Mouse (Mus musculus) stomach, postnatal 0 days (tissue): ENCODE data around the gene Fastkd5. TPM values are rescaled to one million over a fixed set of nuclear protein-coding genes. Genes with fewer than 3 reads are reported as not detected.
"Not testable (repeated sequence)": the region's sequence is repeated elsewhere in the genome, so short reads cannot be mapped to it uniquely, and the experiment has no call there.

ENCODE experiments used
- ATAC-seq: fragments of 200-750 bp; cut with Nextera tagmentation; 2 replicates; pipeline ENCODE4 v1.8.0; 2017; ENCODE audit not compliant: low FRiP score, low TSS enrichment
- DNase-seq: peaks from one replicate; pipeline ENCODE4 v3.0.0-alpha.2; 2016; ENCODE audit warnings: low spot score
- H3K27ac ChIP-seq: fragments of 300-500 bp; sonication (generic); replicated peaks from 2 replicates; pipeline ENCODE4 v1.5.1; 2014; ENCODE audit warnings: mild to moderate bottlenecking, control low read depth
- H3K27me3 ChIP-seq: fragments of 300-500 bp; sonication (generic); 2 replicates; pipeline ENCODE4 v1.6.1; 2014; ENCODE audit warnings: low read length; ENCODE audit not compliant: control insufficient read depth, insufficient read depth
- H3K36me3 ChIP-seq: fragments of 300-500 bp; sonication (generic); 2 replicates; pipeline ENCODE4 v1.6.1; 2014; ENCODE audit warnings: low read length, mixed read lengths; ENCODE audit not compliant: control insufficient read depth, insufficient read depth
- H3K4me1 ChIP-seq: fragments of 300-500 bp; sonication (generic); replicated peaks from 2 replicates; pipeline ENCODE4 v1.6.1; 2014; ENCODE audit warnings: antibody characterized with exemption; ENCODE audit not compliant: control insufficient read depth, insufficient read depth
- H3K4me2 ChIP-seq: fragments of 300-500 bp; sonication (generic); replicated peaks from 2 replicates; pipeline ENCODE4 v1.6.1; 2014; ENCODE audit warnings: low read depth, mild to moderate bottlenecking, control low read depth, moderate library complexity
- H3K4me3 ChIP-seq: fragments of 300-500 bp; sonication (generic); 2 replicates; pipeline ENCODE4 v1.5.1; 2014; ENCODE audit warnings: low read depth, low read length, control low read depth
- H3K9ac ChIP-seq: fragments of 300-500 bp; sonication (generic); 2 replicates; pipeline ENCODE4 v1.6.1; 2014; ENCODE audit warnings: mild to moderate bottlenecking, low read length, control low read depth, mixed read lengths
- H3K9me3 ChIP-seq: fragments of 300-500 bp; sonication (generic); 2 replicates; pipeline ENCODE4 v1.6.1; 2016; ENCODE audit warnings: low read length; ENCODE audit not compliant: control insufficient read depth
- CTCF ChIP-seq: IDR thresholded peaks from 2 replicates; pipeline ENCODE4 v1.5.1; 2016; ENCODE audit warnings: antibody characterized with exemption, low read depth, mild to moderate bottlenecking, moderate library complexity
- EP300 ChIP-seq: optimal IDR thresholded peaks from 2 replicates; pipeline ENCODE3; 2016; ENCODE audit warnings: antibody characterized with exemption
- WGBS: fragments of 180-500 bp; shearing (Covaris S2); extraction: QIAGEN DNeasy Blood & Tissue Kit; methylation state at CpG from one replicate; pipeline ENCODE4 v1.1.7; 2014; 5-methylcytosine and 5-hydroxymethylcytosine counted together
- polyA plus RNA-seq: library from polyadenylated mRNA; unstranded; fragments of >200 nt; fragmentation: Nextera tagmentation; extraction: Ambion mirVana; gene quantifications from 2 replicates; pipeline ENCODE4 v1.2.1, GENCODE M21; 2015

Fastkd5 gene
- polyA plus RNA-seq, 1 experiment from 2014 or later, result 6.7 TPM

DNA sequence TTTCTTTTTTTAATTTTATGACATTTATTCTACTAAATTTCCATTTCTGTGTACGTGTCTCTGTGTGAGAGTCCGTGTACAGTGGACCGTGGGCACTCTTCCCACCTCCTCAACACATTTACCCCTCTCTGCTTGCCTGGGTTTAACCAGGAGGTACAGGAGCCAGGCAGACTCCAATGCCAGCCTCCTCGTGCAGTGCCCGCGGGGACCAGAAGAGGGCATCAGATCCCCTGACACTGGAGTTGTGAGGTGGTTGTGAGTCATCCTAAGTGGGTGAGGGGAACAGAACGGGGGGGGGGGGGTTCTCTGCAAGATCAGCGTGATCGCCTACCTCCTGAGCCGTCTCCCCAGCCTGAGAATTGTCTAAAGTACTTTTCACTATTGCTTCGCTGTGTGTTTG is 51.7 kb downstream of the Fastkd5 start:
- no peak overlapping the region for H3K27ac ChIP-seq
- whole genome bisulfite sequencing, result 15% methylated on average over 11 of the region's 11 CpGs
- no peaks in the 10 kb centered on the region; the same call in 1 of the 2 replicates for H3K4me1 ChIP-seq
- ATAC-seq, result no peak
- no peak overlapping the region for H3K4me2 ChIP-seq
- H3K9me3 ChIP-seq, result no peaks in the 10 kb centered on the region
- peak; percentile 80 for DNase-seq
- no peak for TF ChIP-seq EP300
- TF ChIP-seq CTCF, result peak; percentile 76
- no peaks in the 10 kb centered on the region for H3K36me3 ChIP-seq
- H3K27me3 ChIP-seq, result peaks cover 10% of the 10 kb centered on the region; the same call in 1 of the 2 replicates
- H3K4me3 ChIP-seq, result no peak overlapping the region
- H3K9ac ChIP-seq, result no peak overlapping the region

DNA sequence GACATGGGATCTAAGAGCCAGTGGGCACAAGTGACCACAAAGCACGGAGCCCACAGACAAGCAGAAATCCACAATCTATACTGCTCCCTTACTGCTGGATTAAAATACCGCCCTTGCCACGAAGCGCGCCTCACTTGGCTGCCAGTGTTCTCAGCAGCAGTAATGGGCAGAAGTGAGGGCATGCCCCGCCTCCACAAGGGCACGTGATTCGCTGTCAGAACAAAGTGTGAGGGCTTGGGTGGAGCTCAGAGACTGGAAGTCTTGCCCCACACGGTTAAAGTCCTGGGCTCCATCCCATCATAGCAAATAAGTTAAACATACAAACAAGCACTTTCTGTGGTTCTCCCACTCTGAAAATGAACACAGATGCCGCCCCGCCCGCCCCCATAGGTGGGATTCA is 52.2 kb downstream of the Fastkd5 start:
- H3K4me3 ChIP-seq, result peak overlapping the region; percentile 2; the same call in 1 of the 2 replicates
- ATAC-seq, result peak; percentile 47
- no peak overlapping the region for H3K4me2 ChIP-seq

DNA sequence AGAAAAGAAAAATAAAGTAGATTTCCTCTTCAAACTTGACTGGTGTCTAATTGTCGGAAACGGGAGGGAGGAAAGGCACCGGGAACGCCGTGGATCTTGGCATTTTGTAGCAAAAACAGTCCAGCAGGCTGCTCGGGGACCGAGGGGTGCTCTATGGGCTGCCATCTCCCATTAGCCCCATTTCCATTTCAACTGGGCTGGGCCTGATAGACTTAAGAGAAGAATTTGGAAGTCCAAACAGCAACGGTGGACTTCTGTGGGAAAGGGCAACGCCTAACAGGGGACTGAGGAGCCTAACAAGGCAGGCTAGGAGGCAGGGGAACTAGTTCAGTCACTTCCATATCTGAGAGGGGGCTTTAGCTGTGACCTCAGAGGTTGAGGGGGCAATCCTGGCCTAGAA is 52.8 kb downstream of the Fastkd5 start:
- peaks cover 8% of the 10 kb centered on the region; the same call in 1 of the 2 replicates for H3K27me3 ChIP-seq
- ATAC-seq (no peak), DNase-seq (no peak)
- H3K36me3 ChIP-seq, result no peaks in the 10 kb centered on the region
- no peak overlapping the region for H3K9ac ChIP-seq
- no peak overlapping the region for H3K27ac ChIP-seq
- H3K4me2 ChIP-seq, result peak overlapping the region; percentile 47
- 10% methylated on average over 9 of the region's 9 CpGs for WGBS
- TF ChIP-seq CTCF (no peak), EP300 (no peak)
- peak overlapping the region; percentile 26; the same call in 1 of the 2 replicates for H3K4me3 ChIP-seq
- H3K4me1 ChIP-seq, result no peaks in the 10 kb centered on the region; the same call in 1 of the 2 replicates
- H3K9me3 ChIP-seq, result no peaks in the 10 kb centered on the region

More for the DNA sequence above, 52.2 kb downstream of the Fastkd5 start:
- 5% methylated on average over 12 of the region's 12 CpGs for WGBS
- TF ChIP-seq EP300, result no peak
- TF ChIP-seq CTCF, result no peak
- H3K27ac ChIP-seq, result no peak overlapping the region
- H3K9me3 ChIP-seq, result no peaks in the 10 kb centered on the region
- H3K27me3 ChIP-seq, result peaks cover 10% of the 10 kb centered on the region; the same call in 1 of the 2 replicates
- no peak overlapping the region for H3K9ac ChIP-seq
- no peaks in the 10 kb centered on the region; the same call in 1 of the 2 replicates for H3K4me1 ChIP-seq
- DNase-seq, result peak; percentile 60
- no peaks in the 10 kb centered on the region for H3K36me3 ChIP-seq

DNA sequence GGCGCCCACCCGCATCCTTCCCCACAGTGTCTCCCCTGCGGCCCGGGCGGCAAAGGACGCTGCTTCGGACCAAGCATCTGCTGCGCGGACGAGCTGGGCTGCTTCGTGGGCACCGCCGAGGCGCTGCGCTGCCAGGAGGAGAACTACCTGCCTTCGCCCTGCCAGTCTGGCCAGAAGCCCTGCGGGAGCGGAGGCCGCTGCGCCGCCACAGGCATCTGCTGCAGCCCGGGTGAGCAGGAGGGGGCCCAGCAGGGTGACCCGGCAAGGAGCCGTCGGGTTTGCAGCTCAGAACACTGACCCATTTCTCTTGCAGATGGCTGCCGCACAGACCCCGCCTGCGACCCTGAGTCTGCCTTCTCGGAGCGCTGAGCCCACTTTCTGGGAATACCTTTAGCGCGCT is 53.3 kb downstream of the Fastkd5 start:
- 3% methylated on average over 26 of the region's 32 CpGs for WGBS
- peak overlapping the region; percentile 47 for H3K4me2 ChIP-seq
- peak overlapping the region; percentile 26 for H3K4me3 ChIP-seq
- not testable (repeated sequence) for H3K36me3 ChIP-seq, H3K4me1 ChIP-seq, H3K27me3 ChIP-seq, H3K9me3 ChIP-seq, H3K27ac ChIP-seq
- peak overlapping the region; percentile 38 for H3K9ac ChIP-seq
- ATAC-seq (0 out of 2 replicates have a peak, but pooled peaks have one; percentile 8), DNase-seq (peak; percentile 46)

DNA sequence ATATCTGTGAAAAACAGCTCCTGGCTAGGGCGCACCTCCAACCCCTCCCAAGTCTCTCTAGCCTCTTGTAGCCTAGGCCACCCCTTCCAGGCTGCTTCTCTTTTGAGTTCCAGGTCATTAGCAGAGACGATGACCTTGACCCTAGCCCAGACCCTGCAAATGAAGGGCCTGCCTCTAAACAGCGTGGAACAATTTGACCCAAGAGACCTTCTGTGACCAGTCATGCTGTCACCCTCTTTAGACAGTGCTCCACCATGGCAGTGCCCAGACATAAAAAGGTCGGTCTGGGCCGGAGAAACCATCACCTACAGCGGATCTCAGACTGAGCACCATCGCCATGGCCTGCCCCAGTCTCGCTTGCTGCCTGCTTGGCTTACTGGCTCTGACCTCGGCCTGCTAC is 54.0 kb downstream of the Fastkd5 start, which contains the start of gene Oxt:
TSS of gene Oxt (plus strand) at position 301 of the 400 bp plus-strand sequence.
- Histone ChIP-seq H3K27ac (no peak within 1 kb of the TSS), H3K9ac (peak within 1 kb of the TSS; percentile 38), H3K36me3 (no peaks in the 10 kb centered on the region), H3K4me2 (peak within 1 kb of the TSS; percentile 47), H3K4me1 (no peaks in the 10 kb centered on the region; the same call in 1 of the 2 replicates), H3K4me3 (peak within 1 kb of the TSS; percentile 26), H3K9me3 (no peaks in the 10 kb centered on the region), H3K27me3 (peaks cover 8% of the 10 kb centered on the region; the same call in 1 of the 2 replicates)
- 60% methylated on average over 9 of the region's 9 CpGs for WGBS
- no peak for ATAC-seq
- DNase-seq, result no peak
- no peak for TF ChIP-seq EP300
- TF ChIP-seq CTCF, result no peak

DNA sequence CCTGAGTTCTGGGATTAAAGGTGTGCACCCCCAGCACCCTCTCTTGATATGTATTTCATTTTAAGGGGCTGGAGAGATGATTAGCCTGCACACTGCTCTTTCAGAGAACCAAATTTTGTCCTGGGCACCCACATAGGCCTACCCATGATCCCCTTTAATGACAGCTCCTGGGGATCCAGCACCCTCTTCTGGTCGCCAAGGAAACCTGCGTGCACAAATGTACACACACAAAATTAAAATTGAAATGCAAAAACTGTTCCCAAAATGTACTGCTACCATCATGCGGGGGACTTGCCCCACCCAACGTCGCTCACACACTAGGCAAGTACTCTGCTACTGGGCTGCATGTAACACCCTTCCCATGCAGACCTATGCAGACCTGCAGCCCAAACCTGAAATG is 54.9 kb downstream of the Fastkd5 start:
- 82% methylated on average over 5 of the region's 5 CpGs for WGBS
- peaks cover 8% of the 10 kb centered on the region; the same call in 1 of the 2 replicates for H3K27me3 ChIP-seq
- H3K36me3 ChIP-seq, result no peaks in the 10 kb centered on the region

More for the DNA sequence above, 54.9 kb downstream of the Fastkd5 start:
- no peak overlapping the region for H3K27ac ChIP-seq
- no peak overlapping the region for H3K4me2 ChIP-seq
- no peak for ATAC-seq
- no peak overlapping the region for H3K9ac ChIP-seq
- DNase-seq, result no peak
- no peak overlapping the region for H3K4me3 ChIP-seq
- no peaks in the 10 kb centered on the region for H3K4me1 ChIP-seq
- no peaks in the 10 kb centered on the region for H3K9me3 ChIP-seq
- TF ChIP-seq CTCF (0 out of 2 replicates have a peak, but pooled peaks have one; percentile 25), EP300 (no peak)
